In the genomic region with DNA sequence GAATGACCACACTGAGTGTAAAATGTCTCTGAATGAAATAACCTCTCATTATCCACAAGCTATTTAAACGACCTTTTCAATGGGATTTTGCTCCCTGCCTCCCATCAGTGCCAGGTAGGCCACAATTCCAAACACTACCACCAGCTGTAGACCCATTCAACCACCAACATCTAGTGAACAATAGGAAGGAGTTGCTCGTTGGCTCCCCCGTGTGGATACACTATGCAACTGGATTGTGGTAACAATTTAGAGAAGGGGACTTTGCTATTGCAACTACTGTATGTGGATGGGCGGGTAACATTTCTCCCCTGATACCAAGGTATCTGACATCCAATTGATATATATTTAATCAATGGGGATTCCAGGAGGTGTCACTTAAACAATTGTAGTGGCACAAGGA, we compare ENCODE assay signal across 9 mouse cellular contexts. TPM values are rescaled to one million over a fixed set of nuclear protein-coding genes. Genes with fewer than 3 reads are reported as not detected.
A peak's percentile ranks its signal among the peaks of the same experiment; 100 is the strongest.
DNase-seq lines count a peak whose midpoint lies in the region; ATAC-seq lines count a peak whose summit lies in the region.
"Had no signal": no experiment of that assay in that cellular context is flagged by ENCODE, and none has a peak within 500 bp of the region (broad histone marks: within the 10 kb centered on the region; RNA-seq: fewer than 3 reads in every experiment).

No protein-coding gene starts in this region.

- whole genome bisulfite sequencing in midbrain, embryonic 10.5 days = 43% methylated on average over 4 of the region's 4 CpGs
- 40% methylated on average over 4 of the region's 4 CpGs for WGBS in midbrain, embryonic 15.5 days
- 41% methylated on average over 4 of the region's 4 CpGs for WGBS in limb, embryonic 11.5 days

- peak; percentile 37 for DNase-seq in midbrain, embryonic 10.5 days (ENCODE audit: low spot score)
- DNase-seq in R1 (ENCODE audit: low read depth, low spot score) = peak; percentile 88
- DNase-seq in cerebellum, postnatal 10 days = peak; percentile 80 to 82
- DNase-seq in heart, postnatal 4 days = peak; percentile 66
- peak; percentile 62 for DNase-seq in limb, embryonic 11.5 days (ENCODE audit: low spot score)
- peak; percentile 19 for DNase-seq in retina, postnatal 7 days (ENCODE audit: low read depth, low spot score)
- DNase-seq in urinary bladder, postnatal 25 days (ENCODE audit: low spot score) = peak; percentile 56

- no peaks in the 10 kb centered on the region for H3K36me3 ChIP-seq in midbrain, embryonic 10.5 days
- H3K36me3 ChIP-seq in midbrain, embryonic 15.5 days (replicated peaks) = no peaks in the 10 kb centered on the region
- no peaks in the 10 kb centered on the region for H3K36me3 ChIP-seq in limb, embryonic 11.5 days (ENCODE audit: control insufficient read depth, insufficient read depth, low read length)
- H3K36me3 ChIP-seq: midbrain, embryonic 12.5 days had no signal

- no peak for ATAC-seq in midbrain, embryonic 15.5 days (replicated peaks)
- ATAC-seq in limb, embryonic 11.5 days (ENCODE audit: insufficient number of reproducible peaks, low FRiP score, low TSS enrichment, low read depth) = no peak

- H3K4me3 ChIP-seq in midbrain, embryonic 10.5 days = no peak overlapping the region
- no peak overlapping the region for H3K4me3 ChIP-seq in midbrain, embryonic 15.5 days
- no peak overlapping the region for H3K4me3 ChIP-seq in limb, embryonic 11.5 days (ENCODE audit: low read depth, low read length)
- H3K4me3 ChIP-seq: midbrain, embryonic 12.5 days had no signal

- H3K27ac ChIP-seq in midbrain, embryonic 10.5 days (replicated peaks) = no peak overlapping the region
- H3K27ac ChIP-seq in midbrain, embryonic 15.5 days = no peak overlapping the region
- H3K27ac ChIP-seq in limb, embryonic 11.5 days (replicated peaks; ENCODE audit: low read depth, low read length) = no peak overlapping the region
- H3K27ac ChIP-seq: midbrain, embryonic 12.5 days had no signal

- H3K4me1 ChIP-seq in midbrain, embryonic 10.5 days = no peaks in the 10 kb centered on the region
- no peaks in the 10 kb centered on the region for H3K4me1 ChIP-seq in midbrain, embryonic 15.5 days
- no peaks in the 10 kb centered on the region for H3K4me1 ChIP-seq in limb, embryonic 11.5 days (ENCODE audit: control insufficient read depth, insufficient read depth, low read length)
- H3K4me1 ChIP-seq: midbrain, embryonic 12.5 days had no signal

- no peaks in the 10 kb centered on the region for H3K9me3 ChIP-seq in midbrain, embryonic 10.5 days (replicated peaks)
- no peaks in the 10 kb centered on the region for H3K9me3 ChIP-seq in midbrain, embryonic 15.5 days
- H3K9me3 ChIP-seq in limb, embryonic 11.5 days (ENCODE audit: control insufficient read depth, low read length) = no peaks in the 10 kb centered on the region
- H3K9me3 ChIP-seq: midbrain, embryonic 12.5 days had no signal

- no peaks in the 10 kb centered on the region for H3K27me3 ChIP-seq in midbrain, embryonic 10.5 days (ENCODE audit: low read depth, poor library complexity, severe bottlenecking)
- no peaks in the 10 kb centered on the region for H3K27me3 ChIP-seq in midbrain, embryonic 15.5 days (replicated peaks)
- no peaks in the 10 kb centered on the region for H3K27me3 ChIP-seq in limb, embryonic 11.5 days (ENCODE audit: control insufficient read depth, insufficient read depth, low read length)
- H3K27me3 ChIP-seq: midbrain, embryonic 12.5 days had no signal

- no peak overlapping the region for H3K9ac ChIP-seq in midbrain, embryonic 15.5 days
- no peak overlapping the region for H3K9ac ChIP-seq in limb, embryonic 11.5 days (ENCODE audit: low read length)
- H3K9ac ChIP-seq: midbrain, embryonic 12.5 days had no signal

- no peak overlapping the region for H3K4me2 ChIP-seq in midbrain, embryonic 15.5 days
- H3K4me2 ChIP-seq in limb, embryonic 11.5 days (ENCODE audit: low read depth, severe bottlenecking) = no peak overlapping the region
- H3K4me2 ChIP-seq: midbrain, embryonic 12.5 days had no signal

RNA-seq across cellular contexts. Expression of gene Sln, which starts 31.2 kb away (rescaled TPM):
- polyA plus RNA-seq in midbrain, embryonic 10.5 days (2016; fragmentation: Nextera tagmentation; extraction: Ambion mirVana) = not detected in 2 replicates
- polyA plus RNA-seq in midbrain, embryonic 15.5 days (2015; fragmentation: Nextera tagmentation; extraction: Ambion mirVana) = 0.26 TPM in 1 of 2 replicates, not detected in the other
- total RNA-seq in heart, postnatal 4 days (2021) = 10 to 100 TPM; 49.4 to 50.8 TPM
- polyA plus RNA-seq in limb, embryonic 11.5 days (2014; fragmentation: Nextera tagmentation; extraction: Ambion mirVana) = 0.67 and 1.1 TPM in 2 replicates
- polyA plus RNA-seq: midbrain, embryonic 12.5 days had no signal

RNA-seq across cellular contexts. Expression of gene Slc35f2, which starts 47.4 kb away (rescaled TPM):
- polyA plus RNA-seq in midbrain, embryonic 10.5 days (2016; fragmentation: Nextera tagmentation; extraction: Ambion mirVana) = 3.0 and 4.2 TPM in 2 replicates
- polyA plus RNA-seq in midbrain, embryonic 15.5 days (2015; fragmentation: Nextera tagmentation; extraction: Ambion mirVana) = 10.3 and 10.7 TPM in 2 replicates
- under 1 TPM; 0.16 to 0.17 TPM for total RNA-seq in heart, postnatal 4 days (2021)
- 5.3 and 6.5 TPM in 2 replicates for polyA plus RNA-seq in limb, embryonic 11.5 days (2014; fragmentation: Nextera tagmentation; extraction: Ambion mirVana)

Comparison
In these comparisons a context has a peak if more than half of its experiments do, and no peak if none do; other contexts are left out.
1. DNase-seq: peak in every context shown above with its lines; median percentile 88 in R1; 81 in cerebellum, postnatal 10 days; 66 in heart, postnatal 4 days; 62 in limb, embryonic 11.5 days; 56 in urinary bladder, postnatal 25 days; 37 in midbrain, embryonic 10.5 days; 19 in retina, postnatal 7 days.